Mouse (Mus musculus): ENCODE measurements at regions not wholly inside any gene's neighbourhood (a gene's known extent, or its start where the extent isn't known, plus 50 kb on each side); places are given as distances from the start of the nearest gene placed in this dataset.
A peak's percentile ranks its signal among the peaks of the same experiment; 100 is the strongest.

DNA sequence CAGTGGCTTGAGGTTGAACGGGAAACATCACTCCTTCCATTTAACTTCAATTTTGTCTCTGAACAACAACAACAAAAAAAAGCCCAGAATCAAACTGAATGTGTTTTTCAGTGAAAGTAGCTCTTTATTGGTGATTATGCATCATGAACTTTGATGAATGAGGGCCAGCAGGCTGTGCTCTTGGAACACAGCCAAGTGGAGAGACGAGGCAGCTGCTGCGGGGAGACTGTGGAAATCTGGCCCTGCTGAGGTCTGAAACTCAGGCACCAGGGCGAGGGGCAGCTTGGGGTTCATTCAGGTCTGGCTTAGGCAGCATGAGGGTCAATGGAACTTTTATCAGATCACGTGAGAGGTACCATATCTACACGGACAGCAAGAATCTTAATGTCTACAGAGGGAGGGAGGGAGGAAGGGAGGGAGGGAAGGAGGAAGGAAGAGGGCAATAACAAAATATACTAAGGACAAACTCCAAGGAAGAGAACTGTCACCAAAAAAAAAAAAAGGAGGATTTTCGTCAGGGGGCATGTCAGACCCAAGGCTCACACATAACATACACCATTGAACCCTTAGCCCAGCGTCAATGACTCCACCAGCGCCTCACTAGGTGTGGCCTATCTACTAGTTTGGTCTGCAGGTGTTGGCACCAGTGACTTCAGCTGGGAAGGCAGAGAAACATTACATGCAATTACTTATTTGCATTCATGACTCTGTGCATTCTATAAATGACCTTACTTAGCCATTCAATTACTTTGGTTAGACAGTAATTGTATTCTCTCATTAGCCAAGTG is 239.0 kb upstream of the Fat1 start:
- TF ChIP-seq POLR2A (IDR thresholded peaks at IDR 0.05; ENCODE audit: low read depth, low read length) (no peak), CTCF (IDR thresholded peaks at IDR 0.05; ENCODE audit: borderline replicate concordance, insufficient read depth, low read length) (no peak)

GRCm38 (mm10) chr8:44699384-44700105 is 235.7 kb upstream of the Fat1 start:
- Histone ChIP-seq H3K4me3 (ENCODE audit: insufficient read depth, low read length) (no peak overlapping the region), H3K4me1 (ENCODE audit: control insufficient read depth, insufficient read depth, low read length) (no peaks in the 10 kb centered on the region), H3K27ac (ENCODE audit: insufficient read depth, low read length) (no peak overlapping the region)
- no peak for TF ChIP-seq CTCF (IDR thresholded peaks at IDR 0.05; ENCODE audit: borderline replicate concordance, insufficient read depth, low read length)
- TF ChIP-seq POLR2A (IDR thresholded peaks at IDR 0.05; ENCODE audit: low read depth, low read length), result no peak

More for the DNA sequence above, 239.0 kb upstream of the Fat1 start:
- no peak overlapping the region for H3K27ac ChIP-seq (ENCODE audit: insufficient read depth, low read length)
- H3K4me3 ChIP-seq (ENCODE audit: insufficient read depth, low read length), result no peak overlapping the region
- no peaks in the 10 kb centered on the region; the same call in 1 of the 2 replicates for H3K4me1 ChIP-seq (ENCODE audit: control insufficient read depth, insufficient read depth, low read length)

DNA sequence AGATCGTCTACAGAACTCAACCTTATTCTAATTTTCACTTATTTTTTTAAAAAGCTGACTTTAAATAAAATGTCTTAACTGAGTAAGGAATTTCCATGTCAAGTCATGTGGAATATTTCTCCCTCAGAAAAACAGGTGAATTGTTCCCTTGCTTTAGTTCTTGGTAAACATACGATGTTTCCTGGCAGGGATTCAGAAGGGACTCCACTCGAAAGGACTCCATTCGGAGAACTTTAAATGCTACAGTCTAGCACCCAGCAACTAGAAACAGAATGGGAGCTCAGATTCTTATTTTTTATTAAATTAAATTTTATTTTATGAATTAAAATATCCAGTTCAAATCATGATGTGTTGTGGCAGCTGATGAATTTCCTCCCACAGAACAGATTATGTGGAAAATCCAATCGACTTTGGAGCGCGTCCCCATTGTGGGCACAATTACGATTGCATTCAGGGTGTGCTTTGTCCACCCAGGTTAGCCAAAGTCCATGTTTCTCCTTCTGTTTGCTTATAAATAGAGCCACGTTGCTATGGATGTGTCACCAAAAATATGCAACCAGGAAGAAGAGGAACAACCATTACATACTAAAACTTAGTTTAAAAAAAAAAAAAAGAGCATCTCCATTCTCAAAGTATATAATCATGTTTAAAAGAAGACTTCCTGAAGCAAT is 230.5 kb upstream of the Fat1 start:
- no peak for TF ChIP-seq CTCF (IDR thresholded peaks at IDR 0.05; ENCODE audit: borderline replicate concordance, insufficient read depth, low read length)
- no peak for TF ChIP-seq POLR2A (IDR thresholded peaks at IDR 0.05; ENCODE audit: low read depth, low read length)
- Histone ChIP-seq H3K4me3 (ENCODE audit: insufficient read depth, low read length) (no peak overlapping the region), H3K27ac (ENCODE audit: insufficient read depth, low read length) (no peak overlapping the region), H3K4me1 (ENCODE audit: control insufficient read depth, insufficient read depth, low read length) (peaks cover 11% of the 10 kb centered on the region; the same call in 1 of the 2 replicates)

DNA sequence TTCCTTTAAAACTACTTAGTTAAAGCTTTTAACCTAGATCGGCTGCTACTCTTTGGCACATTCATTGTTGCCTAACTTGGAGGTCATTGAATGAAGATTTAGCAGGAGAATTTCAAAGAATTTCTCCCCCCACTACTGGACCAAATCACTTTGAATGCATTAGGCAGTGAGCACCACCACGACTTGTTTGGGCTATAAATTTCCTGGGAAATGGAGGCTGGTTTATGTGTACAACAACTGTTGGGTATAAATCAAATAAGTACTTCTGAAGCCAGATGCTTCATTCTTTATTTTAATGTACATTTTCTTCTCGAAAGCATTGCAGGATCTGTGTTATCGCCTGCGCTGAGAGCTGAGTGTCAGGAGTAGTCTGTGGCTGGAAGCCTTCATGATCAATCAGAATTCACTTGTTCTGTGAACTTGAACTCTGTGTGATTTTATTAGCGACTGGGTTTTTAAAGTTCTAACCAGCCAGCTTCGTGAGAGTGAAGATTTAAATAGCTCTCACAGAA is 226.5 kb upstream of the Fat1 start:
- Histone ChIP-seq H3K4me1 (ENCODE audit: control insufficient read depth, insufficient read depth, low read length) (peaks cover 11% of the 10 kb centered on the region; the same call in 1 of the 2 replicates), H3K27ac (ENCODE audit: insufficient read depth, low read length) (peak overlapping the region; percentile 24; the same call in 1 of the 2 replicates), H3K4me3 (ENCODE audit: insufficient read depth, low read length) (no peak overlapping the region)
- TF ChIP-seq POLR2A (IDR thresholded peaks at IDR 0.05; ENCODE audit: low read depth, low read length) (no peak), CTCF (IDR thresholded peaks at IDR 0.05; ENCODE audit: borderline replicate concordance, insufficient read depth, low read length) (no peak)

GRCm38 (mm10) chr8:44709171-44709940 is 225.9 kb upstream of the Fat1 start:
- H3K4me3 ChIP-seq (ENCODE audit: insufficient read depth, low read length), result no peak overlapping the region
- TF ChIP-seq POLR2A (IDR thresholded peaks at IDR 0.05; ENCODE audit: low read depth, low read length), result no peak
- TF ChIP-seq CTCF (IDR thresholded peaks at IDR 0.05; ENCODE audit: borderline replicate concordance, insufficient read depth, low read length), result no peak
- peaks cover 11% of the 10 kb centered on the region; the same call in 1 of the 2 replicates for H3K4me1 ChIP-seq (ENCODE audit: control insufficient read depth, insufficient read depth, low read length)
- H3K27ac ChIP-seq (ENCODE audit: insufficient read depth, low read length), result peak overlapping the region; percentile 24; the same call in 1 of the 2 replicates

DNA sequence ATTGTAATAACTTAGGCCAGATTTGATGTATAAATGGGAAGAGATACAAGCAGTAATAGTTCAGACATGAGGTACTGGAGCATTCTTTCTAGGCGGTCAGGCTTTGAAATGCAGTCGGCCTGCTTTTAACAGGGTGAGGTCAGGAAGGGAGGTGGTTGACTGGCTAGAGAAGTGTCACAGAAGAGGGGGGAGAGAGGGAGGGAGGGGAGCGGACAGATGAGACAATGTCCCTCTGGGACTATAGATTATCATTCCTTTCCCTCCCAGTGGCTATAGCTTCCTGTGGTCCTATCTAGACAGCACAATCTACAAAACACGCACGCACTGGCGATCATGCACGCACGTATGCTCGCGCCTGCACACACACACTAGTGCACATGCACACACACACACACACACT is 200.7 kb upstream of the Fat1 start:
- Histone ChIP-seq H3K4me3 (ENCODE audit: insufficient read depth, low read length) (no peak overlapping the region), H3K27ac (ENCODE audit: insufficient read depth, low read length) (no peak overlapping the region), H3K4me1 (ENCODE audit: control insufficient read depth, insufficient read depth, low read length) (0 out of 2 replicates have a peak, but pooled peaks cover 3% of the 10 kb centered on the region)
- no peak for TF ChIP-seq POLR2A (IDR thresholded peaks at IDR 0.05; ENCODE audit: low read depth, low read length)
- no peak for TF ChIP-seq CTCF (IDR thresholded peaks at IDR 0.05; ENCODE audit: borderline replicate concordance, insufficient read depth, low read length)

DNA sequence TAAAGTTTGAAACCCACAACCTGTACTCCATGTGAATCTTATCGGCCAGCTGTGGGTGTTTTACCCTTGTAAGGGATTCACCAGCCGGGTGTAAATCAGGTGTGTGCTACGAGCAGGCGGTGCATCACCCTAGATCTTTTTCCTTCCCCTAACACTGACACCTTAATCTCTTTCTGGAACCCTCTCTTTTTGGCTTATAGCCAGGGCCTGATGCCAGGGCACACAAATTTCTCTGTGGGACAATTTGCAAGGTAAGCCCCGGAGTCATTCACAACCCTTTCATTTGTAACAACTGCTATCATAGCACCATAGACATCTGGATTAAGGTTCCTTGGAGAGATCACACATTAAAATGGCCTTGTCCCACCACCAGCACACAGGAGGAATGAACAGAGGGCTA is 199.4 kb upstream of the Fat1 start:
- no peak overlapping the region for H3K4me3 ChIP-seq (ENCODE audit: insufficient read depth, low read length)
- H3K27ac ChIP-seq (ENCODE audit: insufficient read depth, low read length), result no peak overlapping the region
- no peak for TF ChIP-seq CTCF (IDR thresholded peaks at IDR 0.05; ENCODE audit: borderline replicate concordance, insufficient read depth, low read length)
- no peak for TF ChIP-seq POLR2A (IDR thresholded peaks at IDR 0.05; ENCODE audit: low read depth, low read length)
- 0 out of 2 replicates have a peak, but pooled peaks cover 3% of the 10 kb centered on the region for H3K4me1 ChIP-seq (ENCODE audit: control insufficient read depth, insufficient read depth, low read length)

- H3K27ac ChIP-seq (ENCODE audit: insufficient read depth, low read length), result no peak overlapping the region
- H3K4me3 ChIP-seq (ENCODE audit: insufficient read depth, low read length), result no peak overlapping the region
- H3K4me1 ChIP-seq (ENCODE audit: control insufficient read depth, insufficient read depth, low read length), result no peaks in the 10 kb centered on the region
- TF ChIP-seq POLR2A (IDR thresholded peaks at IDR 0.05; ENCODE audit: low read depth, low read length) (no peak), CTCF (IDR thresholded peaks at IDR 0.05; ENCODE audit: borderline replicate concordance, insufficient read depth, low read length) (no peak)
These were observed 191.9 kb upstream of the Fat1 start for GRCm38 (mm10) chr8:44743353-44743752.
